Mouse (Mus musculus) effector memory CD4-positive, alpha-beta T cell, adult 7 months (primary cell): Measurements from ENCODE around the gene Ntrk2. TPM values are rescaled to one million over a fixed set of nuclear protein-coding genes. Genes with fewer than 3 reads are reported as not detected.

Experiments
- polyA plus RNA-seq: library from polyadenylated mRNA; unstranded; fragments of 100-300 nt; shearing (Covaris generic); gene quantifications from one replicate; pipeline ENCODE4 v1.2.1, GENCODE M21; 2017

Gene Ntrk2
- polyA plus RNA-seq, result 0.23 TPM

GRCm38 (mm10) chr13:58806397-58806892 is at the start of gene Ntrk2:
Gene Ntrk2 (plus strand): TSS chr13:58806569.

Other genes starting within 250 kb of the Ntrk2 start
- 0.50 TPM for gene Slc28a3, start 195.7 kb upstream of the Ntrk2 start, polyA plus RNA-seq